Mouse (Mus musculus) hindbrain, embryonic 16.5 days (tissue): ENCODE data around the gene C130032M10Rik. TPM values are rescaled to one million over a fixed set of nuclear protein-coding genes. Genes with fewer than 3 reads are reported as not detected.

Experiments used
- ATAC-seq: fragments of 200-750 bp; cut with Nextera tagmentation; 2 replicates; pipeline ENCODE4 v1.8.0; 2017; ENCODE audit warnings: moderate TSS enrichment, moderate library complexity
- H3K27ac ChIP-seq: fragments of 300-500 bp; sonication (generic); 2 replicates; pipeline ENCODE4 v1.5.1; 2014; ENCODE audit warnings: low read depth, mild to moderate bottlenecking, control low read depth, low read length, moderate library complexity
- H3K27me3 ChIP-seq: fragments of 300-500 bp; sonication (generic); replicated peaks from 2 replicates; pipeline ENCODE4 v1.6.1; 2014; ENCODE audit warnings: low read length; ENCODE audit not compliant: control insufficient read depth, insufficient read depth
- H3K36me3 ChIP-seq: fragments of 300-500 bp; sonication (generic); 2 replicates; pipeline ENCODE4 v1.6.1; 2014; ENCODE audit warnings: mild to moderate bottlenecking, low read length, moderate library complexity, mixed read lengths; ENCODE audit not compliant: control insufficient read depth, insufficient read depth
- H3K4me1 ChIP-seq: fragments of 300-500 bp; sonication (generic); 2 replicates; pipeline ENCODE4 v1.6.1; 2014; ENCODE audit warnings: low read depth, low read length; ENCODE audit not compliant: control insufficient read depth, insufficient read depth
- H3K4me2 ChIP-seq: fragments of 300-500 bp; sonication (generic); 2 replicates; pipeline ENCODE4 v1.6.1; 2014; ENCODE audit warnings: mild to moderate bottlenecking, low read length, control low read depth, moderate library complexity
- H3K4me3 ChIP-seq: fragments of 300-500 bp; sonication (generic); 2 replicates; pipeline ENCODE4 v1.5.1; 2014; ENCODE audit warnings: mild to moderate bottlenecking, low read length, control low read depth, moderate library complexity
- H3K9ac ChIP-seq: fragments of 300-500 bp; sonication (generic); 2 replicates; pipeline ENCODE4 v1.6.1; 2014; ENCODE audit warnings: low read depth, mild to moderate bottlenecking, control low read depth, low read length, moderate library complexity
- H3K9me3 ChIP-seq: fragments of 300-500 bp; sonication (generic); 2 replicates; pipeline ENCODE4 v1.6.1; 2014; ENCODE audit warnings: mild to moderate bottlenecking, low read length, moderate library complexity; ENCODE audit not compliant: control insufficient read depth
- WGBS: fragments of 180-500 bp; shearing (Covaris S2); extraction: QIAGEN DNeasy Blood & Tissue Kit; methylation state at CpG from one replicate; pipeline ENCODE4 v1.1.7; 2014; 5-methylcytosine and 5-hydroxymethylcytosine counted together
- polyA plus RNA-seq: library from polyadenylated mRNA; unstranded; fragments of >200 nt; fragmentation: Nextera tagmentation; extraction: Ambion mirVana; gene quantifications from 2 replicates; pipeline ENCODE4 v1.2.1, GENCODE M21; 2015

The C130032M10Rik gene
- polyA plus RNA-seq, 1 experiment from 2014 or later, result not detected

DNA sequence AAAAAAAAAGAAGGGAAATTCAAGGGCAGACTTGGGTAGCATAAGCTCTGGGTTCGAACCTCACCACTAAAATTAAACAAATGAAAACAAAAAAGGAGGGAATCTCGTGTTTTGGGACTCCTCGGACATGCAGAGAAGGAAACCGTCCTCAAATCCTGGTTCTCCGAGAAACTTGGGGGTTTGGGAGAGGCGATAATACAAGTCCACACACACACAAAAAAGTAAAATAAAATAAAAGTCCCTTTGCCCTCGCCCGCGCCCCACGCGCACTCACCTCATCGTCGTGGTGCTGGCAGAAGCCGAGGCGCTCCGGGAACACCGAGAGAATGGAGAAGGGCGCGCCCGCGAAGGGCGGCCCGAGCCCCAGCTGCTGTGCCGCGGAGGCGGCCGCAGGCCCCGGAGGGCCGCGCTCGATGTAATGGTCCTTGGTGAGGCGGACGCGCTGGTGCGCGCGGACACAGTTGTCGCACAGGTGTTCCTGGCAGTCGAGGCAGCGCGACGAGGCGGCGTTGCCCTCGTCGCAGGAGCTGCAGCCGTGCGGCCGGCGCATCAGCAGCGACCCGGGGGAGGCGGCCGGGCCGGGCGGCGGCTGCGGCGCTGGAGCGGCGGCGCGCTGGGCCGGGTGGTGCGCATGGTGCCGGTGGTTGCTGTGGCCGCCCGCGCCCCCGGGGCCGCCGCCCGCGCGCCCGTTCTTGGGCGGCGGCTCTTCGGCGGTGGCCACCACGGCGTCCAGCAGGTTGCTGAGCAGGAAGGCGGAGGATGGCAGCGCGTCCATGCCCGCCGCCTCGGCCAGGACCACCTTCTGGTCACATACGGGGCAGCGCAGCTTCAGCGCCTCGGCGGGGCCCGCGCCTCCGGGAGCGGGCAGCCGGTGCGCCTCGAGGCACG is 46.8 kb downstream of the C130032M10Rik start:
- Histone ChIP-seq H3K4me1 (peaks cover 25% of the 10 kb centered on the region), H3K36me3 (no peaks in the 10 kb centered on the region), H3K9ac (peak overlapping the region; percentile 60), H3K27me3 (peaks cover 40% of the 10 kb centered on the region), H3K27ac (no peak overlapping the region), H3K4me2 (peak overlapping the region; percentile 70), H3K4me3 (peak overlapping the region; percentile 59), H3K9me3 (no peaks in the 10 kb centered on the region)
- ATAC-seq, result no peak; the same call in 1 of the 2 replicates
- WGBS, result under 1% methylated on average over 74 of the region's 101 CpGs

DNA sequence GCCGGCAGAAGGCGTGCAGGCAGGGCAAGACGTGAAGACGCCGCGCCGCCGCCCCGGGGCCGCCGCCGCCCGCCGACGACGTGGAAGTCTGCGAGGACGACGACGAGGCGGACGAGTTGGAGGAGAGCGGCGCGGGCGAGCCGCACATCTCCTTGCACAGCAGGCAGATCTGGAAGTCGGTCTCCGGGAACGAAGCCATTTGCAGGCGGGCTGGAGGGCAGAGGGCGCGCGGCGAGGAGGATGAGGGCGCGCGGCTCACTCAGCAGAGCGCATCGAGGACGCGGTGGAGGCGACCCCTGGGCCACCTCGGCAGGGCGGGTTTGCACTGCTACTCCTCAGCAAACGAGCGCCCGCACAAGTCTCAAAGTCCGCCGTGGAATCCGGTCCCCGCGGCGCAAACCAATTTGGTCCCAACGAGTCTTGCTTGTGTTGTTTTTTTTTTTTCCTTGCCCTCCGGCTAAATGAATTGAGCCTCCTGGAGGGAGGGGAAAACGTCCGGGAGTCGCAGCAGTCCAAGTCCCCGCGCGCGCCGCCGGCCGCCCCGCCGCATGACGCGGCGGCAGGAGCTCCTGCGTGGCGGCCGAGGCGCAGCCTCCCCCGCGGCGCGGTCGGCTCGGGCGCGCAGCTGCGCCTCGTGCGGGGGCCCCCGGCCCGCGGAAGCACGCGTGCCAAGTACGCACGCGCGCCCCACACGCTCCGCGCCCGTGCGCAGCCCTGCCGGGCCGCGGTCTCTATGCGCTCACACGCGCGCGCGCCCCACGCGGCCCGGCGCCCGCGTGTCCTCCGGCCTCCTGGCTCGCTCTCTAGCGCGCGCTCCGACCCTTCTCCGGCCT is 47.6 kb downstream of the C130032M10Rik start:
- H3K27me3 ChIP-seq, result peaks cover 40% of the 10 kb centered on the region
- H3K36me3 ChIP-seq, result no peaks in the 10 kb centered on the region
- peak; percentile 81 for ATAC-seq
- WGBS, result under 1% methylated on average over 78 of the region's 122 CpGs
- peaks cover 25% of the 10 kb centered on the region for H3K4me1 ChIP-seq
- H3K9ac ChIP-seq, result peak overlapping the region; percentile 60
- peak overlapping the region; percentile 70 for H3K4me2 ChIP-seq
- H3K9me3 ChIP-seq, result no peaks in the 10 kb centered on the region
- H3K4me3 ChIP-seq, result peak overlapping the region; percentile 59
- H3K27ac ChIP-seq, result peak overlapping the region; percentile 31; the same call in 1 of the 2 replicates

DNA sequence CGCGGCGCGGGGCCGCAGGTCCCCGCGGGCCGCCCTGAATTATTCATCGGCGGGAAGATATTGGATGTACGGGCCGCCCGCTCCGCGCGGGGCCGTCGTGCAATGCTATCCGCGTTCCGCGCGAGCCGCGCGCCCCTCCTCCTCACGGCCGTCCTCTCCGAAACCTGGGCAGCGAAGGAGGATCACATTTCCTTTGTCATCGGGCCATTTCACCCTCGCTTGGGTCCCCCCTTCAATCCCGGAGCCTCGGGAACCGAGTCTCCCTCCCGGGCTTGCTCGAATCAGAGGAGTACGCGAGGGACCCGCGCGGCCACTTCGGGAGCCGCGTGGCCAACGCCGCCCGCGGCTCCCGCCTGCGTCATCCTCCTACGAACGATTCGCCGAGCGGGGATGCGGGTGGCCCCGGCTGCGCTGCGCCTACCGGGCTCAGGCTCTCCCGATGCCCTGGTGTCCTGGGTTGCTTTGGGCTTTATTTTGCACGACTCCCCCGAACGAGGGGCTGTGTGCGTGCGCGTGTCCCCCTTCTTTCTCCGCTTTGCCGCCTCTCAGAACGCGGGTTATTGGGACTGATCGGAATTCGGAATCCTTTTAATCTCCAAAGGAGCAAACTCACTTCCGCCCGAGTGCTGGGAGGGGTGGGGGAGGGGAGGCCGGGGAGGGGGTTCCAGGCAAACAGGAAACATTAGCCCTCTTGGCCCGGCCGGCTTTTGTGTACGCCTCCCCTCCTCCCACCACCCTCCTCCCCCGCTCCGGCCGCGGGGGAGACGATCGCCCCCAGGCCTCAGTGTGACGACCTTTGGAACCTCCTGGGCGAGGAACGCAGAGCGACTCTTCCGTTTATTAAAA is 48.5 kb downstream of the C130032M10Rik start, which contains the start of gene Trim71:
Gene Trim71, minus strand, starts transcription at position 609 of the 846 bp plus-strand sequence.
- peak within 1 kb of the TSS; percentile 60 for H3K9ac ChIP-seq

DNA sequence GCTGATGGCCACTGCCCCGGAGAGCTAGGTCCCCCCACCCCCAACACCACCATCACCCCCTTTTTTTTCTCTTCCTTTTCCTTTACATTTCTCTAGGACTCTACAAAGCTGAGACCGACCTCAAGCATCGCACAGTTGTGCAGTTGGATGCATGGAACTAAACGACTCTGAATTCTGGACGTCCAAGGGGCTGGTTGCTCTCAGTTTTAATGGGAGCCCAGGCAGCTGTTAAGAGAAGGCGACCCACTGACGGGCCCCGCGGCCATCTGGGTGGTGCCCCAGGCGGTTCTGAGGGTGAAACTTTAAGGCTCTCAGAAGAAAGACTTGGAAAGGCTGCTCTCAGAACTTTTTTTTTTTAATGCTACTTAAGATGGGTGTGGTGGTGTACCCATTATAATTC is 49.2 kb downstream of the C130032M10Rik start:
- no peaks in the 10 kb centered on the region for H3K36me3 ChIP-seq
- 2% methylated on average over 10 of the region's 10 CpGs for WGBS
- no peak for ATAC-seq
- H3K27ac ChIP-seq, result no peak overlapping the region
- H3K9me3 ChIP-seq, result no peaks in the 10 kb centered on the region
- peak overlapping the region; percentile 70 for H3K4me2 ChIP-seq
- peaks cover 25% of the 10 kb centered on the region for H3K4me1 ChIP-seq
- no peak overlapping the region; the same call in 1 of the 2 replicates for H3K9ac ChIP-seq
- H3K27me3 ChIP-seq, result peaks cover 36% of the 10 kb centered on the region
- H3K4me3 ChIP-seq, result peak overlapping the region; percentile 59

More for the DNA sequence above, 48.5 kb downstream of the C130032M10Rik start, which contains the start of gene Trim71:
- no peaks in the 10 kb centered on the region for H3K36me3 ChIP-seq
- peaks cover 25% of the 10 kb centered on the region for H3K4me1 ChIP-seq
- peak within 1 kb of the TSS; percentile 59 for H3K4me3 ChIP-seq
- no peaks in the 10 kb centered on the region for H3K9me3 ChIP-seq
- WGBS, result under 1% methylated on average over 74 of the region's 91 CpGs
- H3K27me3 ChIP-seq, result peaks cover 36% of the 10 kb centered on the region
- peak within 1 kb of the TSS; percentile 70 for H3K4me2 ChIP-seq
- peak; percentile 63 for ATAC-seq
- H3K27ac ChIP-seq, result peak within 1 kb of the TSS; percentile 31

Other genes with a start within 250 kb of the C130032M10Rik start
- not detected in 2 replicates for gene Bcl2a1c, start 185.6 kb upstream of the C130032M10Rik start, polyA plus RNA-seq
- gene Crtap, start 125.0 kb upstream of the C130032M10Rik start, polyA plus RNA-seq, result 31.5 and 34.6 TPM in 2 replicates
- gene Glb1, start 114.6 kb upstream of the C130032M10Rik start, polyA plus RNA-seq, result 37.5 and 40.1 TPM in 2 replicates
- 10.5 and 10.6 TPM in 2 replicates for gene Tmppe, start 114.6 kb upstream of the C130032M10Rik start, polyA plus RNA-seq
- gene Ccr4, start 10.8 kb upstream of the C130032M10Rik start, polyA plus RNA-seq, result not detected in 2 replicates
- 0.14 and 0.24 TPM in 2 replicates for gene Trim71, start 48.7 kb downstream of the C130032M10Rik start, polyA plus RNA-seq
- 52.1 and 57.1 TPM in 2 replicates for gene Cnot10, start 124.5 kb downstream of the C130032M10Rik start, polyA plus RNA-seq
- 105 and 116 TPM in 2 replicates for gene Dync1li1, start 173.1 kb downstream of the C130032M10Rik start, polyA plus RNA-seq
- 21.0 and 21.2 TPM in 2 replicates for gene Cmtm6, start 215.4 kb downstream of the C130032M10Rik start, polyA plus RNA-seq